Comparison of ENCODE assay signal across 8 mouse cellular contexts in genomic region chr11:95006525-95007219, GRCm38 (mm10). TPM values are rescaled to one million over a fixed set of nuclear protein-coding genes. Genes with fewer than 3 reads are reported as not detected.
A peak's percentile ranks its signal among the peaks of the same experiment; 100 is the strongest.
DNase-seq lines count a peak whose midpoint lies in the region; ATAC-seq and TF ChIP-seq lines count a peak whose summit lies in the region.

No protein-coding gene starts in this region.

- H3K27me3 ChIP-seq in embryonic facial prominence, embryonic 12.5 days = no peaks in the 10 kb centered on the region
- no peaks in the 10 kb centered on the region for H3K27me3 ChIP-seq in kidney, adult 2 months (replicated peaks; ENCODE audit: control insufficient read depth, insufficient read depth, low read length)
- peaks cover 3% of the 10 kb centered on the region; the same call in 1 of the 2 replicates for H3K27me3 ChIP-seq in liver, embryonic 13.5 days
- no peaks in the 10 kb centered on the region for H3K27me3 ChIP-seq in myocyte (ENCODE audit: control insufficient read depth, insufficient read depth, insufficient read length)
- H3K27me3 ChIP-seq in stomach, embryonic 15.5 days (replicated peaks) = no peaks in the 10 kb centered on the region

- H3K9me3 ChIP-seq in embryonic facial prominence, embryonic 12.5 days = no peaks in the 10 kb centered on the region
- H3K9me3 ChIP-seq in liver, embryonic 13.5 days (replicated peaks) = no peaks in the 10 kb centered on the region
- no peaks in the 10 kb centered on the region for H3K9me3 ChIP-seq in stomach, embryonic 15.5 days

- H3K79me2 ChIP-seq in myocyte (ENCODE audit: control insufficient read depth, insufficient read depth) = no peaks in the 10 kb centered on the region

- peak overlapping the region; percentile 46; the same call in 1 of the 2 replicates for H3K9ac ChIP-seq in embryonic facial prominence, embryonic 12.5 days
- H3K9ac ChIP-seq in liver, embryonic 13.5 days = peak overlapping the region; percentile 70
- peak overlapping the region; percentile 36; the same call in 1 of the 2 replicates for H3K9ac ChIP-seq in stomach, embryonic 15.5 days

- no peak for TF ChIP-seq POLR2A in kidney, adult 2 months (IDR thresholded peaks at IDR 0.05; ENCODE audit: low read depth, low read length)
- no peak for TF ChIP-seq POLR2A in myocyte (IDR thresholded peaks at IDR 0.05; ENCODE audit: insufficient read length, low read depth)

- peaks cover 39% of the 10 kb centered on the region for H3K4me1 ChIP-seq in embryonic facial prominence, embryonic 12.5 days
- peaks cover 8% of the 10 kb centered on the region; the same call in 1 of the 2 replicates for H3K4me1 ChIP-seq in kidney, adult 2 months (ENCODE audit: control insufficient read depth, insufficient read depth, low read length)
- peaks cover 83% of the 10 kb centered on the region for H3K4me1 ChIP-seq in liver, embryonic 13.5 days (replicated peaks)
- H3K4me1 ChIP-seq in stomach, embryonic 15.5 days = peaks cover 31% of the 10 kb centered on the region; the same call in 1 of the 2 replicates

- H3K4me2 ChIP-seq in embryonic facial prominence, embryonic 12.5 days (replicated peaks) = peak overlapping the region; percentile 56
- peak overlapping the region; percentile 75 for H3K4me2 ChIP-seq in liver, embryonic 13.5 days
- H3K4me2 ChIP-seq in myocyte (ENCODE audit: low read depth) = peak overlapping the region; percentile 79
- H3K4me2 ChIP-seq in stomach, embryonic 15.5 days = peak overlapping the region; percentile 75

- ATAC-seq in embryonic facial prominence, embryonic 12.5 days (ENCODE audit: insufficient number of reproducible peaks, insufficient read depth, low FRiP score, low TSS enrichment) = peak; percentile 37; the same call in 1 of the 2 replicates
- ATAC-seq in liver, embryonic 13.5 days (ENCODE audit: low read depth) = peak; percentile 50
- peak; percentile 47 for ATAC-seq in stomach, embryonic 15.5 days (ENCODE audit: insufficient read depth, low FRiP score, low read depth)

- peak overlapping the region; percentile 64 for H3K27ac ChIP-seq in embryonic facial prominence, embryonic 12.5 days
- H3K27ac ChIP-seq in kidney, adult 2 months (ENCODE audit: insufficient read depth, low read depth, low read length) = peak overlapping the region; percentile 7; the same call in 1 of the 2 replicates
- peak overlapping the region; percentile 100 for H3K27ac ChIP-seq in liver, embryonic 13.5 days
- peak overlapping the region; percentile 84 for H3K27ac ChIP-seq in stomach, embryonic 15.5 days

- no peak overlapping the region for H3ac ChIP-seq in myocyte (ENCODE audit: control insufficient read depth, insufficient read length)

- H3K36me3 ChIP-seq in embryonic facial prominence, embryonic 12.5 days = peaks cover 38% of the 10 kb centered on the region
- H3K36me3 ChIP-seq in kidney, adult 2 months (ENCODE audit: control insufficient read depth, insufficient read depth, low read length) = no peaks in the 10 kb centered on the region
- peaks cover 38% of the 10 kb centered on the region for H3K36me3 ChIP-seq in liver, embryonic 13.5 days
- H3K36me3 ChIP-seq in myocyte (ENCODE audit: control insufficient read depth, insufficient read depth) = no peaks in the 10 kb centered on the region
- peaks cover 33% of the 10 kb centered on the region for H3K36me3 ChIP-seq in stomach, embryonic 15.5 days

- peak overlapping the region; percentile 35 for H3K4me3 ChIP-seq in embryonic facial prominence, embryonic 12.5 days
- H3K4me3 ChIP-seq in kidney, adult 2 months (ENCODE audit: insufficient read depth, low read depth, low read length) = peak overlapping the region; percentile 48
- peak overlapping the region; percentile 56 for H3K4me3 ChIP-seq in liver, embryonic 13.5 days (replicated peaks)
- peak overlapping the region; percentile 12 for H3K4me3 ChIP-seq in myocyte
- peak overlapping the region; percentile 44 for H3K4me3 ChIP-seq in stomach, embryonic 15.5 days (replicated peaks)

- 2% methylated on average over 27 of the region's 27 CpGs for WGBS in embryonic facial prominence, embryonic 12.5 days
- WGBS in kidney, adult 2 months = 2% methylated on average over 27 of the region's 27 CpGs
- WGBS in liver, embryonic 13.5 days (ENCODE audit: insufficient replicate concordance) = 2% methylated on average over 27 of the region's 27 CpGs
- WGBS in stomach, embryonic 15.5 days = under 1% methylated on average over 27 of the region's 27 CpGs

- DNase-seq in A20 (ENCODE audit: low read depth, low spot score) = peak; percentile 91
- peak; percentile 93 for DNase-seq in adrenal gland, postnatal 10 days
- peak; percentile 75 for DNase-seq in heart, adult 8-10 months (ENCODE audit: low spot score)
- peak; percentile 84 for DNase-seq in kidney, adult 2 months
- peak; percentile 79 for DNase-seq in liver, embryonic 13.5 days

- no peak for TF ChIP-seq CTCF in kidney, adult 2 months (conservative IDR thresholded peaks at IDR 0.05; ENCODE audit: insufficient read depth, insufficient read length, low read depth, low read length)

TF ChIP-seq in myocyte, 11 proteins besides CTCF, POLR2A, EP300 and RAD21:
- TF ChIP-seq POLR2AphosphoS2 (IDR thresholded peaks at IDR 0.05; ENCODE audit: insufficient read length, low read depth) = peak; percentile 76
- no peak for TF ChIP-seq MYOG (IDR thresholded peaks at IDR 0.05; ENCODE audit: control insufficient read depth in 1 of 3, insufficient read depth in 1 of 3, insufficient read length in 2 of 3, low read depth in 2 of 3)

RNA-seq across cellular contexts. Expression of gene Samd14, which starts 3.0 kb away (rescaled TPM):
- total RNA-seq in adrenal gland, postnatal 10 days (2021) = 10 to 100 TPM in 1 of 2 experiments, 1 to 10 TPM in 1; 7.3 to 11.0 TPM
- polyA plus RNA-seq in embryonic facial prominence, embryonic 12.5 days (2016; fragmentation: Nextera tagmentation; extraction: Ambion mirVana) = 50.3 and 50.9 TPM in 2 replicates
- 1 to 10 TPM in 2 of 4 experiments, under 1 TPM in 2; 0.72 to 1.1 (median 0.96) TPM for total RNA-seq in heart, adult 8-10 months (2022)
- 3.2 and 3.7 TPM in 2 replicates for polyA plus RNA-seq in kidney, adult 2 months (2012; rRNA removed)
- polyA plus RNA-seq in liver, embryonic 13.5 days (2015; fragmentation: Nextera tagmentation; extraction: Ambion mirVana) = 35.4 and 36.3 TPM in 2 replicates
- polyA plus RNA-seq in myocyte (2012; fragmentation: generic; extraction: Trizol) = 14.4 TPM
- polyA plus RNA-seq in stomach, embryonic 15.5 days (2015; fragmentation: Nextera tagmentation; extraction: Ambion mirVana) = 19.8 and 21.1 TPM in 2 replicates

RNA-seq across cellular contexts. Expression of gene Ppp1r9b, which starts 15.8 kb away (rescaled TPM):
- total RNA-seq in adrenal gland, postnatal 10 days (2021) = 10 to 100 TPM; 83.3 to 96.2 TPM
- 14.4 TPM in 2 replicates for polyA plus RNA-seq in embryonic facial prominence, embryonic 12.5 days (2016; fragmentation: Nextera tagmentation; extraction: Ambion mirVana)
- total RNA-seq in heart, adult 8-10 months (2022) = 10 to 100 TPM; 43.9 to 47.4 (median 45.6) TPM
- 24.1 and 29.9 TPM in 2 replicates for polyA plus RNA-seq in kidney, adult 2 months (2012; rRNA removed)
- 10.0 and 10.6 TPM in 2 replicates for polyA plus RNA-seq in liver, embryonic 13.5 days (2015; fragmentation: Nextera tagmentation; extraction: Ambion mirVana)
- 42.4 TPM for polyA plus RNA-seq in myocyte (2012; fragmentation: generic; extraction: Trizol)
- 10.3 TPM in 2 replicates for polyA plus RNA-seq in stomach, embryonic 15.5 days (2015; fragmentation: Nextera tagmentation; extraction: Ambion mirVana)

RNA-seq across cellular contexts. Expression of gene Sgca, which starts 30.5 kb away (rescaled TPM):
- 10 to 100 TPM in 1 of 2 experiments, 1 to 10 TPM in 1; 4.5 to 16.8 TPM for total RNA-seq in adrenal gland, postnatal 10 days (2021)
- polyA plus RNA-seq in embryonic facial prominence, embryonic 12.5 days (2016; fragmentation: Nextera tagmentation; extraction: Ambion mirVana) = 1.5 and 1.8 TPM in 2 replicates
- 100 to 1,000 TPM; 202 to 221 (median 208) TPM for total RNA-seq in heart, adult 8-10 months (2022)
- 5.0 and 23.9 TPM in 2 replicates for polyA plus RNA-seq in kidney, adult 2 months (2012; rRNA removed)
- 0.21 and 0.28 TPM in 2 replicates for polyA plus RNA-seq in liver, embryonic 13.5 days (2015; fragmentation: Nextera tagmentation; extraction: Ambion mirVana)
- 303 TPM for polyA plus RNA-seq in myocyte (2012; fragmentation: generic; extraction: Trizol)
- polyA plus RNA-seq in stomach, embryonic 15.5 days (2015; fragmentation: Nextera tagmentation; extraction: Ambion mirVana) = 0.17 and 0.27 TPM in 2 replicates

RNA-seq across cellular contexts. Expression of gene Pdk2, which starts 34.5 kb away (rescaled TPM):
- 100 to 1,000 TPM; 144 to 199 TPM for total RNA-seq in adrenal gland, postnatal 10 days (2021)
- 27.5 and 30.4 TPM in 2 replicates for polyA plus RNA-seq in embryonic facial prominence, embryonic 12.5 days (2016; fragmentation: Nextera tagmentation; extraction: Ambion mirVana)
- total RNA-seq in heart, adult 8-10 months (2022) = 100 to 1,000 TPM; 469 to 545 (median 504) TPM
- polyA plus RNA-seq in kidney, adult 2 months (2012; rRNA removed) = 430 and 469 TPM in 2 replicates
- 5.8 and 8.6 TPM in 2 replicates for polyA plus RNA-seq in liver, embryonic 13.5 days (2015; fragmentation: Nextera tagmentation; extraction: Ambion mirVana)
- polyA plus RNA-seq in myocyte (2012; fragmentation: generic; extraction: Trizol) = 33.3 TPM
- polyA plus RNA-seq in stomach, embryonic 15.5 days (2015; fragmentation: Nextera tagmentation; extraction: Ambion mirVana) = 30.2 and 35.1 TPM in 2 replicates

RNA-seq across cellular contexts. Expression of gene Hils1, which starts 39.3 kb away (rescaled TPM):
- not detected for total RNA-seq in adrenal gland, postnatal 10 days (2021)
- not detected in 2 replicates for polyA plus RNA-seq in embryonic facial prominence, embryonic 12.5 days (2016; fragmentation: Nextera tagmentation; extraction: Ambion mirVana)
- total RNA-seq in heart, adult 8-10 months (2022) = not detected
- polyA plus RNA-seq in kidney, adult 2 months (2012; rRNA removed) = 0.56 TPM in 1 of 2 replicates, not detected in the other
- polyA plus RNA-seq in liver, embryonic 13.5 days (2015; fragmentation: Nextera tagmentation; extraction: Ambion mirVana) = not detected in 2 replicates
- 0.37 TPM for polyA plus RNA-seq in myocyte (2012; fragmentation: generic; extraction: Trizol)
- polyA plus RNA-seq in stomach, embryonic 15.5 days (2015; fragmentation: Nextera tagmentation; extraction: Ambion mirVana) = not detected in 2 replicates

Comparison
In these comparisons a context has a peak if more than half of its experiments do, and no peak if none do; other contexts are left out.
1. Peak in every context shown above with its lines: DNase-seq, ATAC-seq, H3K4me3 ChIP-seq and H3K27ac ChIP-seq.
2. H3K27ac ChIP-seq: peak in every context shown above with its lines; median percentile 100 in liver, embryonic 13.5 days; 84 in stomach, embryonic 15.5 days; 64 in embryonic facial prominence, embryonic 12.5 days; 7 in kidney, adult 2 months.
3. RNA of gene Sgca, which starts 30.5 kb away (polyA plus RNA-seq): 303 TPM in myocyte (single experiment); 5.0 to 23.9 TPM in kidney, adult 2 months, 1.5 to 1.8 TPM in embryonic facial prominence, embryonic 12.5 days, 0.21 to 0.28 TPM in liver, embryonic 13.5 days and 0.17 to 0.27 TPM in stomach, embryonic 15.5 days; every median in the first group is over 10 times any median in the second.